Mouse (Mus musculus) neural tube, embryonic 15.5 days (tissue): ENCODE data around the gene Lhfpl5. TPM values are rescaled to one million over a fixed set of nuclear protein-coding genes. Genes with fewer than 3 reads are reported as not detected.
"Not testable (repeated sequence)": the region's sequence is repeated elsewhere in the genome, so short reads cannot be mapped to it uniquely, and the experiment has no call there.

Source experiments
- ATAC-seq: fragments of 200-750 bp; cut with Nextera tagmentation; 2 replicates; pipeline ENCODE4 v1.8.0; 2017; ENCODE audit warnings: mild to moderate bottlenecking, moderate TSS enrichment, moderate library complexity; ENCODE audit not compliant: low FRiP score
- H3K27ac ChIP-seq: fragments of 300-500 bp; sonication (generic); replicated peaks from 2 replicates; pipeline ENCODE4 v1.5.1; 2015; ENCODE audit warnings: mild to moderate bottlenecking, inconsistent platforms
- H3K27me3 ChIP-seq: fragments of 300-500 bp; sonication (generic); replicated peaks from 2 replicates; pipeline ENCODE4 v1.6.1; 2015; ENCODE audit warnings: inconsistent platforms
- H3K36me3 ChIP-seq: fragments of 300-500 bp; sonication (generic); 2 replicates; pipeline ENCODE4 v1.6.1; 2015; ENCODE audit warnings: inconsistent platforms
- H3K4me1 ChIP-seq: fragments of 300-500 bp; sonication (generic); 2 replicates; pipeline ENCODE4 v1.6.1; 2015; ENCODE audit warnings: inconsistent platforms
- H3K4me2 ChIP-seq: fragments of 300-500 bp; sonication (generic); 2 replicates; pipeline ENCODE4 v1.6.1; 2015; ENCODE audit warnings: inconsistent platforms, mild to moderate bottlenecking, moderate library complexity
- H3K4me3 ChIP-seq: fragments of 300-500 bp; sonication (generic); replicated peaks from 2 replicates; pipeline ENCODE4 v1.5.1; 2015; ENCODE audit warnings: mild to moderate bottlenecking, inconsistent platforms
- H3K9ac ChIP-seq: fragments of 300-500 bp; sonication (generic); replicated peaks from 2 replicates; pipeline ENCODE4 v1.6.1; 2015; ENCODE audit warnings: mild to moderate bottlenecking, inconsistent platforms
- H3K9me3 ChIP-seq: fragments of 300-500 bp; sonication (generic); replicated peaks from 2 replicates; pipeline ENCODE4 v1.6.1; 2016; ENCODE audit warnings: inconsistent platforms
- WGBS: fragments of 180-500 bp; shearing (Covaris S2); methylation state at CpG from one replicate; pipeline ENCODE4 v1.1.7; 2015; ENCODE audit warnings: mixed read lengths; 5-methylcytosine and 5-hydroxymethylcytosine counted together
- polyA plus RNA-seq: library from polyadenylated mRNA; unstranded; fragments of >200 nt; fragmentation: Nextera tagmentation; extraction: Ambion mirVana; gene quantifications from 2 replicates; pipeline ENCODE4 v1.2.1, GENCODE M21; 2015

Gene Lhfpl5
- polyA plus RNA-seq, 1 experiment from 2014 or later, result 20.2 TPM

DNA sequence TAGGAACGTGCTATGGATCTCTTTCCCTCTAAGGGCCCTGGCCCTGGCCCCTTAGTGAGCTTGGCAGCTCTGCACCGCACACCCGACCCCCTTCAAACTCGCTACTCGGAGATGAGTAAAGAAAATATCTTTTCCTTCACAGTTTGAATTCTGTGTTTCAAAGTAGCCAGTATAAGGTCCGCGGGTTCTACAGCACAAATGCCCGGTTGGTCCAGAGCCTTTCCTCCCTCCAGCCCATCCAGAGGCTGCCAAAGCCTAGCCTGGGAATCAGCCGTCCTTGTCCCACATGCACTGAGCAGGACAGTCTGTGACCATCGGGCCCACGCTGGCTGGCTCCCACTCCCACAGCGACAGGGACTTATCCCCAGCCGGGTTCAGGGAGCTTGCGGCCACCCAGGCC, 26.3 kb upstream of the Lhfpl5 start, which contains the start of gene Clpsl2:
Gene Clpsl2 (plus strand): TSS at position 301 of the 400 bp plus-strand sequence.
- no peak for ATAC-seq
- Histone ChIP-seq H3K4me1 (peaks cover 7% of the 10 kb centered on the region), H3K4me2 (no peak within 1 kb of the TSS), H3K9me3 (no peaks in the 10 kb centered on the region), H3K36me3 (no peaks in the 10 kb centered on the region), H3K27ac (no peak within 1 kb of the TSS), H3K4me3 (no peak within 1 kb of the TSS), H3K27me3 (no peaks in the 10 kb centered on the region), H3K9ac (no peak within 1 kb of the TSS)
- WGBS, result 79% methylated on average over 14 of the region's 14 CpGs

DNA sequence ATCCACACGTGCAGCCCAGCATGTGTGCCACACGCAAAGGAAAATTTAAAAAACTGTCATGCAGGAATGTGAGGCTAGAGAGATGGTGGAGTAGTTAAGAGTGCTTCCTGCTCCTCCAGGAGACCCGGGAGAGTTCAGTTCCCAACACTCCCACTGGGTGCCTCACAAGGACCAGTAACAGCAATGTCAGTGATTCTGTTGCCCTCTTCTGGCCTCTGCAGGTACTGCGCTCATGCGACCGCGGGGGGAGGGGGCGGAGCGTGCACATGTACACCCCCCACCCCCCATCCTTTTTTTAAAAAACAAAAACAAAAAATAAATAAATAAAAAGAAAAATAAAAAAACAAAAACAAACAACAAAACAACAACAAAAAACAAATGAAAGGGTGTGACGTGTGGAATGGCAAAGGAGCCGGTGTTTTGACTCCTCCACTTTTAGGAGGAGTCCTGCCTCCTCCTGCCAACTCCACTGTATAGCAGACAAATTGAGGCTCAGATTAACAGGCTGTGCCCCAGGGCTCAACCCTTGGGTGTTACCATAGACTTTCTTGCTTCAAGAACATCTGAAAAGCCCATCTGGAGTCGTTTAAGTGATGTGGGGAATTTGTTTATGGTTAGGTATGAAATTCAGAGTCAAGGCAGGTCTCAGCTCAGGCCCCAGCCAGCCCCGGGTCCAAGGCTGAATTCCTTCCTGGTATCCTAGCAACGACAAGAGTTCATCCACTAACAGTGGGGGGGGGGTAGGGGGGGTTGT, 22.2 kb upstream of the Lhfpl5 start:
- Histone ChIP-seq H3K9ac (no peak overlapping the region), H3K27ac (no peak overlapping the region), H3K4me1 (peaks cover 7% of the 10 kb centered on the region), H3K9me3 (no peaks in the 10 kb centered on the region), H3K36me3 (no peaks in the 10 kb centered on the region), H3K27me3 (no peaks in the 10 kb centered on the region), H3K4me2 (no peak overlapping the region), H3K4me3 (no peak overlapping the region)
- 5% methylated on average over 14 of the region's 14 CpGs for WGBS
- no peak for ATAC-seq

DNA sequence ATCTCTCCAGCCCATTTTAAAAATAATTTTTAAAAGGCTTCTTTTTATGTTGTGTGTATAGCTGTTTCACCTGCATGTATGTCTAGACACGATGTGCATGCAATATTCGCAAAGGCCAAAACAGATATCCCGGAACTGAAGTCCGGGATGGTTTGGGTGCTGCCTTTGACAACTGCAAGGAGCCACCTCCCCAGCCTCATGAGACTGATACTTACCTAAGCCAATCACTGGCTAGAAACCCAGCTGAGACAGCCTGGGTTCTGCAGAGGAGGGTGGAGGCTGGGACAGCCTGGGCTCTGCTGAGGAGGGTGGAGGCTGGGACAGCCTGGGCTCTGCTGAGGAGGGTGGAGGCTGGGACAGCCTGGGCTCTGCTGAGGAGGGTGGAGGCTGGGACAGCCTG, 21.4 kb upstream of the Lhfpl5 start:
- H3K9ac ChIP-seq, H3K27ac ChIP-seq, H3K4me2 ChIP-seq, H3K36me3 ChIP-seq, H3K4me3 ChIP-seq, H3K9me3 ChIP-seq, H3K27me3 ChIP-seq, ATAC-seq, H3K4me1 ChIP-seq: not testable (repeated sequence)
- 96% methylated on average over 4 of the region's 4 CpGs for WGBS

DNA sequence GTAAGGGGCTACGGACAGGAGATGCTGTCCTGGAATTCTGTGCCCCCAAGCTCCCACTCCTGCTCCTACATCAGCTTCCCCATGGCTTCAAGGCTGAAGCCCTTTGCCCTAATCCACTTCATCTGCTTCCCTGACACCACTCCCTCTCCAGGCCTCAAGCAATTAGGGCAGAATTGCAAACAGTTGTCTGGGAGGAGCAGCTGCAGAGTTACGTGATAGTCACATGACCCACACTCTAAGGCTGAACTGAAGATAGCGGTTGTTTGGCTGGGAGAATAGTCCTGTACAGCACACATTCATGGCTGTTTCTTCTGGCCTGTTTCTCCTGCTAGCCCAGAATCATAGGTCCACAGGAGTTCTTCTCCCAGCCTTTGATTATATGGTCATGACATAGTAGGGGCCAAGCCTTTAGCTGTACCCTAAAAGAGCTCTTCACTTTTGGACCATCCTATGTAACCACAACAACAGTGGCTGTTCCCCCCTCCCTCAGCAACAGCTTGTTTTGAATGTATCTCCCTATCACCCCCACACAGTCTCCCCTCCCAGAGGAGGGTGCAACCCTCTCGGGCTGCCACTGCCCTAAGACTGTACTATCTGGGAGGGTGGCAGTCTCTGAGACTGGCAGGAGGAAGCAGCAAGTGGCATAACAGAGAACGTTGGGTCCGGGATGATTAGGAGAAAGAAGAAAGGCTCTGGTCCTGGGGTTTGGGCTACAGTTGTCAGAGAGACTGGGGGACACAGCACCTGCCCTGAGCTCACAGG, 18.6 kb upstream of the Lhfpl5 start:
- ATAC-seq, result no peak
- H3K4me2 ChIP-seq, result no peak overlapping the region
- no peak overlapping the region for H3K9ac ChIP-seq
- no peaks in the 10 kb centered on the region for H3K36me3 ChIP-seq
- 53% methylated on average over 6 of the region's 6 CpGs for WGBS
- H3K4me1 ChIP-seq, result peaks cover 7% of the 10 kb centered on the region
- H3K4me3 ChIP-seq, result no peak overlapping the region
- no peak overlapping the region for H3K27ac ChIP-seq
- H3K27me3 ChIP-seq, result no peaks in the 10 kb centered on the region
- no peaks in the 10 kb centered on the region for H3K9me3 ChIP-seq

DNA sequence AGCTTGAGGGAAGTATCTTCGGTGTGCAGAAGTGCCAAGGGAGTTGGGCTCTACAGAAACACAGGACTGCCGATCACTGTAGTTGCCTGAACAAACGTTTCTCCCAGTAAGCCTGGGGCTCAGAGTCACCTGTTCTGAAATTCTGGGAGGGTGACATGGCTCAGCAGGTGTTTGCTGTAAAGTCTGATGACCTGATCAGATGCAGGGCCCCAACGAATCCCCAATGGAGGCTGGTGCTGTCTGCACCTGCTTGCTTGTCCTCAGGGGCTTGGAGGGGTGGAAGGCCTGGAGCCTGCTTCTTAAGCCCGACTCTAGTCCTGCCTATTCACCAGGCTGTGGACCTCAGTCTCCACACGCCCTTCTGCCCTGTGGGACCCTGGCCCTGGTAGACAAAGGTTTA, 17.7 kb upstream of the Lhfpl5 start:
- Histone ChIP-seq H3K4me2 (no peak overlapping the region), H3K9ac (no peak overlapping the region), H3K4me3 (no peak overlapping the region), H3K27ac (no peak overlapping the region), H3K27me3 (no peaks in the 10 kb centered on the region), H3K4me1 (peaks cover 7% of the 10 kb centered on the region), H3K36me3 (no peaks in the 10 kb centered on the region), H3K9me3 (no peaks in the 10 kb centered on the region)
- ATAC-seq, result no peak
- WGBS, result 75% methylated on average over 6 of the region's 6 CpGs

DNA sequence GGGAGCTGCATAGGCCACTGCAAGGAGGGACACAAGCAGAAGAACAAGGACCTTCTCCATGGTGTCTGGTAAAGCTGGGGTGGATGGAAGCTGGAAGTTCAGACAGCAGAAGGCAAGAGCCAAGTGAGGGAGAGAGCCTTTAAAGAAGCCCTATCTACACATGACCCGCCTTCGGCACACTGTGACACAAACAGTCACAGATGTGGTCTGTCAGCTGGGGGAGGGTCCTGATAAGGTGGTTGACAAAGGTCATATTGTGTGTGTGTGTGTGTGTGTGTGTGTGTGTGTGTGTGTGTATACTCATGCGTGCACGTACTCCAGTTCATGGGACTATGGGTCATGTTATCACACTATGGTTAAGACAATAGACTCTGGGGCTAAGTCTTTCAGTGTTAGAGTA, 14.8 kb upstream of the Lhfpl5 start, which contains the start of gene Clps:
Gene Clps (minus strand): TSS at position 169 of the 400 bp plus-strand sequence.
- WGBS, result 91% methylated on average over 4 of the region's 4 CpGs
- H3K27ac ChIP-seq, result no peak within 1 kb of the TSS

DNA sequence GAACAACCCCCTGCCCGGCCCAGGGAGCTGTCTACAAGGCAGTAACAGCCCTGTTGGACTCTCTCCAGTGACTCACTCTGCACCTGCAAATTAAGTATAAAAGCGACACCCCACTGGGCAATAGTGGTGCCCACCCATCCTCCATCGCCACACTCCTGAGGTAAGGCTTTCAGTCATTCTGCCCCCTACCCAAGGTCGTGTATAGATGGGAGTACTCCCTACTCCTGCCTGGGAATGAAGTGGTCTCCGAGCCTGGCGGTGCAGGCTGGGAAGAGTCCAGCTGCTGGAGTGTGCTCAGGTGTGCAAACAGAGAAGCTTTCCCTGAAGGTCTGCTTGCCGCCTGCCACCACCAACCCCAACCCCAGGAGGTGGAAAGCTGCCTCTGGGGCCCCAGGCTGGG, 13.8 kb upstream of the Lhfpl5 start:
- Histone ChIP-seq H3K4me2 (no peak overlapping the region), H3K27ac (no peak overlapping the region), H3K36me3 (no peaks in the 10 kb centered on the region), H3K4me3 (no peak overlapping the region), H3K9ac (no peak overlapping the region), H3K9me3 (no peaks in the 10 kb centered on the region), H3K4me1 (no peaks in the 10 kb centered on the region), H3K27me3 (no peaks in the 10 kb centered on the region)
- ATAC-seq, result no peak
- WGBS, result 59% methylated on average over 7 of the region's 7 CpGs

More for the DNA sequence above, 14.8 kb upstream of the Lhfpl5 start, which contains the start of gene Clps:
- Histone ChIP-seq H3K4me3 (no peak within 1 kb of the TSS), H3K36me3 (no peaks in the 10 kb centered on the region), H3K9me3 (no peaks in the 10 kb centered on the region), H3K9ac (no peak within 1 kb of the TSS), H3K27me3 (no peaks in the 10 kb centered on the region), H3K4me2 (no peak within 1 kb of the TSS), H3K4me1 (no peaks in the 10 kb centered on the region)
- ATAC-seq, result no peak

DNA sequence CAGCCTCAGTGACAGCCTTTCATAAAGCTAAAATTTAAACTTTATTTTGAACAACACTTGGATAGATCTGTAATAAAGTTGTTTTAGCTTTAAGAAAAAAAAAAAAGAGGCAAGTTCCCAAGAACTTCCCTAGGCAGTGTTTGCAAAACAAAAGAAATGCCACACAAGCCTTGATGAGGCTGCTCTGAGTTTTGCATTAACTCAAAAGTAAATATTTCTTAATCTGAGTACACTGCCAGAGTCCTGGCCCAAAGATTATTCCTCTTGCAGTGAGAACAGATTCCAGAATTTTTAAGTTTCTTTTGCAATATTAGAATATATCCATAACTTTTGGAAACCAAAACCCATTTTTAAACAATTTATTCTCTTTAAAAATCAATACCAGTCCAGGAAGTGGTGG, 10.3 kb upstream of the Lhfpl5 start:
- no peak overlapping the region for H3K4me3 ChIP-seq
- H3K27me3 ChIP-seq, result no peaks in the 10 kb centered on the region
- H3K36me3 ChIP-seq, result no peaks in the 10 kb centered on the region
- no peaks in the 10 kb centered on the region for H3K9me3 ChIP-seq
- no peak overlapping the region for H3K4me2 ChIP-seq
- H3K4me1 ChIP-seq, result no peaks in the 10 kb centered on the region
- H3K9ac ChIP-seq, result no peak overlapping the region
- no peak overlapping the region for H3K27ac ChIP-seq
- ATAC-seq, result no peak

DNA sequence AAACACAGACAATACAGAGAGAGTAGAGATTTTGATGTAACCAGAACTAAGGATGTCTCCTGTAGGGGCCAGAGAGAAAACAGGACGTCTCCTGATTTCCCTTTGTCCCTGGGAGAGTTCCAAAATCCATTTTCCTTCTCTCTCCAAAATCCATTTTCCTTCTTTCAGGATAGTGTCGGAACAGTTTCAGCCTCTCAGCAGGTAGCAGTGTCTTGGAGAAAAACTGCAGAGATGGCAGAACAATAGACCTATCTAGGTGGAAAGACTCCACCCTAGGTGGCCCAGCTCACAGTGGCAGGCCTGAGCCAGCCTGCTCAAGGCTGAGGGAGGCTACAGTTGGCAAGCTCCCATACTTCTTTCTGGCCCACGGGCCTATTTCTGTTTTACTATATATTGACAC, 7.9 kb upstream of the Lhfpl5 start:
- Histone ChIP-seq H3K4me3 (no peak overlapping the region), H3K9ac (no peak overlapping the region), H3K36me3 (no peaks in the 10 kb centered on the region), H3K4me2 (no peak overlapping the region), H3K27ac (no peak overlapping the region), H3K27me3 (no peaks in the 10 kb centered on the region), H3K9me3 (no peaks in the 10 kb centered on the region), H3K4me1 (no peaks in the 10 kb centered on the region)
- 42% methylated on average over 3 of the region's 3 CpGs for WGBS
- no peak for ATAC-seq

DNA sequence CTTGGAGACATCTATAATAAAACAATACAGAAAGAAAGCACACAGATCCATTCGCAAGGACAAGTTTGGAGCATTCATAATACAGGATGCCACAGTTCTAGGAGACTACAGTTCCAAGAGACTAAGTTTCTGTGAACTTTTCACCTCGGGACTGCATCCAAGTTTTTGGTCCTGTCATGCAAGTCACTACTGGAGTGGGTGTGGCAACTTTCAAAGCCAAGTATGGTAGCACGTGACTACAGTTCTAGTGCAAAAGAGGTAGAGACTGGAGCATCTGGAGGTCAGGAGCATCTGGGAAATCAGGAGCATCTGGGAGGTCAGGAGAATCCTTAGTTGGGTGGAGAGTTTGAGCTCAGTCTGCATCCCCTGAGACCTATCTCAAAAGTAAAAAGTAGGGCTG, 3.6 kb upstream of the Lhfpl5 start:
- WGBS, result 87% methylated on average over 3 of the region's 3 CpGs
- no peak for ATAC-seq
- H3K4me3 ChIP-seq, result no peak overlapping the region

DNA sequence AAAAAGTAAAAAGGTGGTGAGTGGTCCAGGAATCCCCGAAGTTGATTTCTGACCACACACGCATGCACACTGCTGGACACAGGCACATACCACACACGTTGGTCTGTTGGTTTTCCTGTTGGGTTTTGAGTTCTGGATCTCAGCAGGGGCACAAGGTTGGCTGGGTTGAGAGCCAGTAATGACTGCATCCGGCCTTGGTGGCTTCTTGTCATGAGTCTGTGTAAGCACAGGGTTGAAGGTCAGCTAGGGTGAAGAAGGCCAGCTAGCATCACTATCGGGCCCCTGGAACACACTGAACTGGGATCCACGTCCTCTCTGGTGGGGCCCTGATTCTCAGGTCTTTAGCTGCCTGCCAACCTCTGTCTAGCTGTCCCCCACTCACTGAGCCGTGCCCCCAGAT, 2.9 kb upstream of the Lhfpl5 start:
- 84% methylated on average over 7 of the region's 7 CpGs for WGBS
- no peak for ATAC-seq

More for the DNA sequence above, 3.6 kb upstream of the Lhfpl5 start:
- Histone ChIP-seq H3K27me3 (no peaks in the 10 kb centered on the region; the same call in 1 of the 2 replicates), H3K9ac (no peak overlapping the region), H3K9me3 (no peaks in the 10 kb centered on the region), H3K4me2 (no peak overlapping the region), H3K27ac (no peak overlapping the region), H3K36me3 (no peaks in the 10 kb centered on the region), H3K4me1 (peaks cover 10% of the 10 kb centered on the region)

DNA sequence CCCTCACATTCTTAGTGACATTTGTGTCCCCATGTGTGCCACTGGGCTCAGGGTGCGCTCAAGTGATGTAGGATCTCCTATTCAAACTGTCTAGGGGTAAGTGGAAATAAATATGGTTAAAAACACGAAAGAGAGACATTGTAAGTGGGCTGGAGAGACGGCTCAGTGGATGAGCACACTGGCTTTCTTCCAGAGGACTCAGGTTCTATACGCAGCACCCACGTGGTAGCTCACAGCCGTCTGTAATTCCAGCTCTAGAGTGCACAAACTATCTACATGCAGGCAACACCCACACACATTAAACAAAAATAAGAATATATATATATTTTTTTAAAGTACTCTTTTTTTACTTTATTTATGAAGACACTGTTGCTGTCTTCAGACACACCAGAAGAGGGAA, 2.5 kb upstream of the Lhfpl5 start:
- no peak for ATAC-seq
- Histone ChIP-seq H3K36me3 (no peaks in the 10 kb centered on the region), H3K4me3 (no peak overlapping the region), H3K4me1 (peaks cover 10% of the 10 kb centered on the region), H3K4me2 (no peak overlapping the region), H3K9ac (no peak overlapping the region), H3K9me3 (no peaks in the 10 kb centered on the region), H3K27me3 (no peaks in the 10 kb centered on the region; the same call in 1 of the 2 replicates), H3K27ac (no peak overlapping the region)
- 88% methylated on average over 6 of the region's 6 CpGs for WGBS

More for the DNA sequence above, 2.9 kb upstream of the Lhfpl5 start:
- no peaks in the 10 kb centered on the region for H3K36me3 ChIP-seq
- no peak overlapping the region for H3K4me3 ChIP-seq
- no peaks in the 10 kb centered on the region for H3K9me3 ChIP-seq
- no peak overlapping the region for H3K4me2 ChIP-seq
- peaks cover 10% of the 10 kb centered on the region for H3K4me1 ChIP-seq
- H3K27me3 ChIP-seq, result no peaks in the 10 kb centered on the region; the same call in 1 of the 2 replicates
- no peak overlapping the region for H3K27ac ChIP-seq
- H3K9ac ChIP-seq, result no peak overlapping the region
